Mouse (Mus musculus) thymus, adult 2 months (tissue): ENCODE results near the gene Gkn2.

Experiments
- CTCF ChIP-seq: fragments of 200-500 bp; IDR thresholded peaks from 2 replicates; pipeline ENCODE4 v1.5.1; 2012; ENCODE audit warnings: mild to moderate bottlenecking, control low read depth, low read length, moderate library complexity, borderline replicate concordance; ENCODE audit not compliant: control insufficient read depth, poor library complexity, insufficient read depth; ENCODE audit errors: extremely low read depth
- POLR2A ChIP-seq: fragments of 200-500 bp; IDR thresholded peaks from 2 replicates; pipeline ENCODE4 v1.6.1; 2012; ENCODE audit warnings: mild to moderate bottlenecking, low read length, control low read depth, moderate library complexity; ENCODE audit not compliant: control insufficient read depth, poor library complexity, insufficient read depth; ENCODE audit errors: extremely low read depth

DNA sequence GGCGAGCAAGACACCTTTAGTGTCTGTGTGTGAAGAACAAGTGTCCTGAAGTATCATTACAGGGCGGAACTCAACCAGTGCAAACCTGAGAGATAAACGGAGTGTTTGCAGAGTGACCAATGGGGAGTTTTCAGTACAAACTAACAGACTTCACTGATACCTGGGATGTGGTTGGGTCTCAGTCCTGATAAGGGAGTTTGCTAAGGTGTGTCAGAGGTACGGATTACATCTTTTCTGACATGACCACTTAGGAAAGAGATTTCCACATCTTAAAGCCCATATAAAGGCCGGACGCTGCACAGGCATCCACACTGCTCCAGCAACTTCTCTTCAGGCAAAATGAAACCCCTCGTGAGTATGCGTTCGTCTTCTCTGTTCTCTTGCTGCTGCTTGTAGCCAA lies at the start of gene Gkn2:
- TF ChIP-seq CTCF (no peak), POLR2A (no peak)
